Mouse (Mus musculus): ENCODE results near the gene Syngap1.

DNA sequence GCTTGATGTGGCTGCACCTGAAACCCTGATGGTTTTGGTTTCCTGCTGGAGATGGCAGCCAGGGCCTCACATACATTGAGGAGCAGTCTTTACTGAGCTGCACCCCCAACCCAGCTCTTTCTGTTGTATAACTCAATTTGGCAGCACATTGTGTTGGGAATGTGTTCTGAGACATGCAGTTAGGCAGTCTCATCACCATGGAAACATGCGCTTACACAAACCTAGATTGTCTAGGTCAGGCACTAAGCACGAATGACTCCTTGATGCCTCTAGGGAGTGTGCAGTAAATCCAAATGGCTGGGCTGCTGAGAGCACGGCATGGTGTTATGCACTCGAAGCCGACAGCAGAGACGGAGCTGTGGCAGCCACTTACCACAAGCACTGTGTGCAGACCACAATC, 46.7 kb upstream of the Syngap1 start:
- TF ChIP-seq GATA1 (IDR thresholded peaks at IDR 0.05; ENCODE audit: low read length) (no peak), TAL1 (IDR thresholded peaks at IDR 0.05; ENCODE audit: low read length) (no peak)

All from erythroblast, embryonic 14.5 days (primary cell).